Mouse (Mus musculus) kidney, embryonic 14.5 days (tissue): Measurements from ENCODE around the gene Atcay. TPM values are rescaled to one million over a fixed set of nuclear protein-coding genes. Genes with fewer than 3 reads are reported as not detected.
A peak's percentile ranks its signal among the peaks of the same experiment; 100 is the strongest.

Source experiments
- ATAC-seq: fragments of 200-750 bp; cut with Nextera tagmentation; 2 replicates; pipeline ENCODE4 v1.8.0; 2017; ENCODE audit warnings: moderate number of reproducible peaks, mild to moderate bottlenecking, moderate TSS enrichment, moderate library complexity; ENCODE audit not compliant: low FRiP score, low TSS enrichment
- H3K27ac ChIP-seq: fragments of 300-500 bp; sonication (generic); 2 replicates; pipeline ENCODE4 v1.5.1; 2014; ENCODE audit warnings: low read depth, mild to moderate bottlenecking, low read length, moderate library complexity, mixed read lengths
- H3K27me3 ChIP-seq: fragments of 300-500 bp; sonication (generic); 2 replicates; pipeline ENCODE4 v1.6.1; 2014; ENCODE audit warnings: mild to moderate bottlenecking, low read length; ENCODE audit not compliant: control insufficient read depth, insufficient read depth
- H3K36me3 ChIP-seq: fragments of 300-500 bp; sonication (generic); 2 replicates; pipeline ENCODE4 v1.6.1; 2014; ENCODE audit warnings: low read length, mixed read lengths; ENCODE audit not compliant: control insufficient read depth, insufficient read depth
- H3K4me1 ChIP-seq: fragments of 300-500 bp; sonication (generic); 2 replicates; pipeline ENCODE4 v1.6.1; 2014; ENCODE audit warnings: low read length, mixed read lengths; ENCODE audit not compliant: control insufficient read depth, insufficient read depth
- H3K4me2 ChIP-seq: fragments of 300-500 bp; sonication (generic); replicated peaks from 2 replicates; pipeline ENCODE4 v1.6.1; 2014; ENCODE audit warnings: low read depth, mild to moderate bottlenecking, low read length
- H3K4me3 ChIP-seq: fragments of 300-500 bp; sonication (generic); 2 replicates; pipeline ENCODE4 v1.5.1; 2014; ENCODE audit warnings: mild to moderate bottlenecking, low read length
- H3K9ac ChIP-seq: fragments of 300-500 bp; sonication (generic); 2 replicates; pipeline ENCODE4 v1.6.1; 2014; ENCODE audit warnings: low read depth, mild to moderate bottlenecking, low read length, moderate library complexity
- H3K9me3 ChIP-seq: fragments of 300-500 bp; sonication (generic); 2 replicates; pipeline ENCODE4 v1.6.1; 2016; ENCODE audit warnings: low read length; ENCODE audit not compliant: control insufficient read depth
- WGBS: fragments of 180-500 bp; shearing (Covaris S2); extraction: QIAGEN DNeasy Blood & Tissue Kit; methylation state at CpG from one replicate; pipeline ENCODE4 v1.1.7; 2014; 5-methylcytosine and 5-hydroxymethylcytosine counted together
- polyA plus RNA-seq: library from polyadenylated mRNA; unstranded; fragments of >200 nt; fragmentation: Nextera tagmentation; extraction: Ambion mirVana; gene quantifications from 2 replicates; pipeline ENCODE4 v1.2.1, GENCODE M21; 2014

Atcay gene
- polyA plus RNA-seq, 1 experiment from 2014 or later: 0.23 TPM

DNA sequence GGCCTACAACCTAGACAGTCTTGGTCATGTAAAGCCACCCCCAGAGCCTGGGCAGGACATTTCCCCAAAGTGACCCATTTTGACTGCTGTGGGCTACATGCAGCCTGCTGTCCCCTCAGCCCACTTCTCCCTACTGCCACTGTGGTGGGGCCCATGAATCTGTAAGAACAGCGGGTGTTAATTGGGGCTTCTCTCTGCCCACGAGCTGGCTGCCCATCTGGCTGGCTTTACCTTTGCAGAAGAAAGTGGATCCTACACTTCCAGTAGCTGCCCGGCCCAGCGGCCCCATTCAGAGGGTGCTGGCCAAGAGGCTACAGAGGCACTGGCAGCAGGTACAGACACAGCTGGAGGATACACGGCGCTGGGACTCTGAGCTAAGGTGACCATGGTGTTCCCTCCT lies 14.5 kb upstream of the Atcay start:
- ATAC-seq: no peak
- 89% methylated on average over 6 of the region's 6 CpGs for WGBS
- H3K9ac ChIP-seq: no peak overlapping the region
- H3K36me3 ChIP-seq: no peaks in the 10 kb centered on the region
- no peak overlapping the region for H3K27ac ChIP-seq
- no peak overlapping the region for H3K4me3 ChIP-seq
- no peak overlapping the region for H3K4me2 ChIP-seq
- H3K4me1 ChIP-seq: peaks cover under 1% of the 10 kb centered on the region; the same call in 1 of the 2 replicates
- H3K9me3 ChIP-seq: no peaks in the 10 kb centered on the region
- H3K27me3 ChIP-seq: peaks cover 9% of the 10 kb centered on the region; the same call in 1 of the 2 replicates

DNA sequence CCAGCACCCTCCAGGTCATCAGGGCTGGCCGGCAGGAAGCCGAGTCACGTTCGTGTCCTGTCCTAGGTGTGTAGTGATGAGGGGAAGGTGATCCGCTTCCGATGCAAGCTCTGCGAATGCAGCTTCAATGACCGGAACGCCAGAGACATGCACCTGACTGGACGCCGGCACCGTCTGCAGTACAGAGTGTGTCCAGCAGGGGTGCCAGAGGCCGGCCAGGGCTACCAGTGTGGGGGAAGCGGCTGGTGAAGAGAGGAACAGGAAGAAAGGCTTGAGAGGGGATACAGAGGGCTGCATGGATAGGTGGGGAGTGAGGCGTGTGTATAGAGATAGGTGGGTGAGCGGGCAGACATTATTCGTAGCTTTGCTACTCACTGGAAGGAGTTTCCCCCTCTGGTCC lies 14.0 kb upstream of the Atcay start:
- Histone ChIP-seq H3K4me2 (no peak overlapping the region), H3K4me3 (no peak overlapping the region), H3K27me3 (peaks cover 14% of the 10 kb centered on the region; the same call in 1 of the 2 replicates), H3K27ac (no peak overlapping the region), H3K9ac (no peak overlapping the region), H3K9me3 (no peaks in the 10 kb centered on the region), H3K4me1 (peaks cover 5% of the 10 kb centered on the region; the same call in 1 of the 2 replicates), H3K36me3 (no peaks in the 10 kb centered on the region)
- peak; percentile 56; the same call in 1 of the 2 replicates for ATAC-seq
- 6% methylated on average over 17 of the region's 17 CpGs for WGBS

DNA sequence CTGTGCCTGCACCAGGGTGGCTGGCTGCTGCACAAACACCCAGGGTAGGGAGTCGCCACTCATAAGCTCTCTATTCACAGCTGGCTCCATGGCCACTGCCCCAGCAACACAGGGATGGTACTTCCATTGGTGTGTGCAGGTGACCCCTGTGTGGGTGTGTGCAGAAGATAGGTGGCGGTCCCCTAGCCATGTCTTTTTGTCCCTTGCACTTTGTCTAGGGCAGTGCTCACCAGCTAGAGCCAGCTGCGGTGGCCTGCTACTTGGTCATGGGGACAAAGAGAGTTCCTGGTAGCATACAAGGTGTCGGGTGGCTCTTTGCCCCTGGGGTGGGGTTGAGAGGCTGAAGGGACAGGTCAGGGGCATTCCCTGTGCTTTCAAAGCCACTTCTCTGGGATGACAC lies 13.5 kb upstream of the Atcay start:
- Histone ChIP-seq H3K4me2 (no peak overlapping the region), H3K4me1 (peaks cover 5% of the 10 kb centered on the region; the same call in 1 of the 2 replicates), H3K9me3 (no peaks in the 10 kb centered on the region), H3K9ac (no peak overlapping the region), H3K27ac (no peak overlapping the region), H3K4me3 (no peak overlapping the region), H3K27me3 (peaks cover 17% of the 10 kb centered on the region), H3K36me3 (no peaks in the 10 kb centered on the region)
- ATAC-seq: no peak
- 79% methylated on average over 4 of the region's 4 CpGs for WGBS

DNA sequence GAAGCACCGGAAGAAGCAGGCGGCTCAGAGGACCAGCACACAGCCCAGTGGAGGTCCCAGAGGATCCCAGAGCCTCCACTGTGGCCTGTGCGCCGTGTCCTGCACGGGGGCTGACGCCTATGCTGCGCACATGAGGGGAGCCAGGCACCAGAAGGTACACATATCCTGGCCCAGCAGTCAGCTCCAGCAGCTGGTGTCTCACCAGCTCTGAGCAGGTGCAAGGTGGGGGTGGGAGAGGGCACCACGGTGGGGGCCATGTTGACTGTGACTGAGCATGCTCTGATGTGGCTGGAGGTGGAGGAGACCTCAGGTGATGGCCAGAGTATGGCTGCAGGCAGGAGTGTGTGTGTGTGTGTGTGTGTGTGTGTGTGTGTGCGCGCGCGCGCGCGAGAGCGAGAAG lies 11.4 kb upstream of the Atcay start:
- WGBS: 93% methylated on average over 16 of the region's 16 CpGs
- Histone ChIP-seq H3K27me3 (peaks cover 19% of the 10 kb centered on the region), H3K36me3 (no peaks in the 10 kb centered on the region), H3K4me1 (peaks cover 5% of the 10 kb centered on the region; the same call in 1 of the 2 replicates), H3K9ac (no peak overlapping the region), H3K4me3 (no peak overlapping the region), H3K27ac (no peak overlapping the region), H3K4me2 (no peak overlapping the region), H3K9me3 (no peaks in the 10 kb centered on the region)
- ATAC-seq: no peak

DNA sequence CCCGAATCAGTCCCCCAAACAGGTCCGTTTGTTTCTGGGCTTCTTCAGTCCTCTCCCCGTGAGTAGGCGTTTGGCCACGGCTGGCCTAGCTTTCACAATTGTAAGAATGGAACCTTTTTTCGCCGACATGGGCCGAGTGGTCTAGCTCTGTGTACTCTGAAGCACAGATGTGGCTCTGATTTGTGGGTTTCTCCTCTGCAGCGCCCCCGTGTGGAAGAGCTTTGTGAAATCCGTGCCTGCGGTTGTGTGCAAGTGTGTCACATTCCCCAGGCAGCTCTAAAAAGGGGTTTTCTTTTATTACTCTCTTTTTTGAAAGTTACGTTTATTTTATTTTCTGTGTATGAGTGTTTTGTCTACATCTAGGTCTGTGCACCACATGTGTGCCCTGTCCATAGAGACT lies 10.2 kb upstream of the Atcay start:
- H3K27ac ChIP-seq: no peak overlapping the region
- 31% methylated on average over 13 of the region's 13 CpGs for WGBS
- H3K9ac ChIP-seq: no peak overlapping the region
- peaks cover 5% of the 10 kb centered on the region; the same call in 1 of the 2 replicates for H3K4me1 ChIP-seq
- H3K9me3 ChIP-seq: no peaks in the 10 kb centered on the region
- no peak overlapping the region for H3K4me2 ChIP-seq
- H3K27me3 ChIP-seq: peaks cover 19% of the 10 kb centered on the region
- no peaks in the 10 kb centered on the region for H3K36me3 ChIP-seq
- no peak overlapping the region for H3K4me3 ChIP-seq
- ATAC-seq: no peak

DNA sequence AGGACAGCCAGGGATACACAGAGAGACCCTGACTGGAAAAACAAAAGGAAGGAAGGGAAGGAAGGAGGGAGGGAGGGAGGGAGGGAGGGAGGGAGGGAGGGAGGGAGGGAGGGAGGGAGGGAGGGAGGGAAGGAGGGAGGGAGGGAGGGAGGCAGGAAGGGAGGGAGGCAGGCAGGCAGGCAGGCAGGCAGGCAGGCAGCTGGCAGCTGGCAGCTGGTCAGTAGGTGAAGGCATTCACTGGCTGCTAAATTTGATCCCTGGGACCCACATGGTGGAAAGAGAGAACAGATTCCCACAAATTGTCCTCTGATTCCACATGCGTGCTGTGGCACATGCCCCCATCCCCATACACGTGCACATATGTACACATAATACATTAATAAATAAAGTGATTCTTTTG lies 8.0 kb upstream of the Atcay start:
- no peak overlapping the region for H3K4me2 ChIP-seq
- peaks cover 19% of the 10 kb centered on the region for H3K27me3 ChIP-seq
- H3K36me3 ChIP-seq: no peaks in the 10 kb centered on the region
- ATAC-seq: no peak
- no peak overlapping the region for H3K27ac ChIP-seq
- H3K9me3 ChIP-seq: no peaks in the 10 kb centered on the region
- no peak overlapping the region for H3K9ac ChIP-seq
- peaks cover 6% of the 10 kb centered on the region; the same call in 1 of the 2 replicates for H3K4me1 ChIP-seq
- no peak overlapping the region for H3K4me3 ChIP-seq
- 80% methylated on average over 2 of the region's 2 CpGs for WGBS

DNA sequence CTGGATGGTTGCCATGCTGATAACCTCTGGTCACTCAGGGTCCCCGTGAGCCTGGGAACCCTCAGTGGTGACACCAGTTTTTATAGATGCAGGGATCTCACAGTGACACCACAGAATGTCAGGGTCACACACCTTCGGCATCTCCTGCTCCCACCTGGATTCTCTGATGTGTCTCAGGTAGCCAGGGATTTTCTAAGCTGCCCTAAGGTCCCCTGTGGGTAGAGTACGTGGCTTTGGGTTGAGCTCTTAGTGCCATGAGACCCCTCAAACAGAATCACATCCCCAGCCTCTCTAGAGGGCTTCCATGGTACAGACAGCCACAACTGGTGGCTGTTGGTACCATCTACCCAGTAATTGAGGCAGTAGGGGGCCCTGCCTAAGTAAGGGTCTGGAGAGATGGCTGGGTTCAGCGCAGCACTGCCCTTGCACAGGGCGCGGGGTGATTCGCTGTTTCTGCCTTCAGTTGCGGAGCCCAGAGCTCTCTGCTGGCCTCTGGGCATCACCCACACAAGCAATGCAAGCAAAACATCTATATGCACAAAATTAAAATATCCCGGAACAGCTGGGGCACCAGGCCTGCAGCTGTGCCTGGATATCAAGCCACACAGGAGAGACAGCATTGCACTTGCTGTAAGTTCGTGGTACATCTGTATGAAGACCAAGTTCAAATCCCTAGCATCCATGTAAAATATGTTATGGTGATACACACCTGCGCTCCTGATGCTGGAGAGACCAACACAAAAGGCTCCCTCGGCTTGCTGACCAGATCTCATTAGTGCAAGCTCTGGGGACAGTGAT lies 6.0 kb upstream of the Atcay start:
- ATAC-seq: no peak
- no peaks in the 10 kb centered on the region for H3K9me3 ChIP-seq
- H3K36me3 ChIP-seq: no peaks in the 10 kb centered on the region
- no peak overlapping the region for H3K4me2 ChIP-seq
- peaks cover 9% of the 10 kb centered on the region for H3K4me1 ChIP-seq
- H3K4me3 ChIP-seq: no peak overlapping the region
- no peak overlapping the region for H3K9ac ChIP-seq
- peaks cover 20% of the 10 kb centered on the region for H3K27me3 ChIP-seq
- no peak overlapping the region for H3K27ac ChIP-seq
- 84% methylated on average over 12 of the region's 12 CpGs for WGBS

DNA sequence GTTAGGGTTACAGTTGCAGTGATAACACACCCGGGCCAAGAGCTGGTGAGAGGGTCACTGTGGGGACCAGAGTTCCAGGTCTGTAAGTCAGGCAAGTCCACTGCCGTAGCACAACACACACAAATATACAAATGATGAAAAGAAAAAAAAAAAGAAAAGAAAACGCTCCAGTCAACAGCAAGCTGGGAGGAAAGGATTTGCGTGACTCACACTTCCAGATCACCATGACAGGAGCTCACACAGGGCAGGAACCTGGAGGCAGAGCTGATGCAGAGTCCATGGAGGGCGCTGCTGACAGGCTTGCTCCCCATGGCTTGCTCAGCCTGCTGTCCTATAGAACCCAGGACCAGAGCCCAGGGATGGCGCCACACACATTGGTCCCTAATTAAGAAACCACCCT lies 3.6 kb upstream of the Atcay start:
- Histone ChIP-seq H3K27ac (no peak overlapping the region), H3K4me3 (no peak overlapping the region), H3K4me1 (peaks cover 8% of the 10 kb centered on the region), H3K36me3 (no peaks in the 10 kb centered on the region), H3K9ac (no peak overlapping the region), H3K9me3 (no peaks in the 10 kb centered on the region), H3K4me2 (no peak overlapping the region), H3K27me3 (peaks cover 26% of the 10 kb centered on the region)
- ATAC-seq: no peak
- WGBS: 75% methylated on average over 6 of the region's 6 CpGs

DNA sequence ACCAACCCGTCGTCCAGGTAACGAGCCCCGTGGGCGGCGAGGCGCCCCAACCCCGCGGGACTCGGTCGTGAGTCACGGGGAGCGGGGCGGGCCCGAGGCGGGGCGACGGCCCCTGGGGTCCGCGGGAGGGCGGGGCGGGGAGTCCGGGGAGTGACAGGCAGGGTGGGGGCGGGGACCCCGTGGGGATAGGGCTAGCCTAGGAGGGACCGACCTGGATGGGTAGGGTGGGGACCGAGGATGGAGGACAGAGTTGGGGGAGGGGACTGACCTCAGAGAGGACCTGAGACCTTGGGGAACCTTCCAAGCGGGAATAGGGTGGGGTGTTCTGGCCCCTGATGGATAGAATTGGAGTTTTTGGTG lies 2.6 kb upstream of the Atcay start:
- peak; percentile 77 for ATAC-seq
- H3K36me3 ChIP-seq: no peaks in the 10 kb centered on the region
- H3K4me1 ChIP-seq: peaks cover 8% of the 10 kb centered on the region
- H3K4me3 ChIP-seq: peak overlapping the region; percentile 69
- peak overlapping the region; percentile 48 for H3K4me2 ChIP-seq
- under 1% methylated on average over 19 of the region's 28 CpGs for WGBS
- peaks cover 30% of the 10 kb centered on the region for H3K27me3 ChIP-seq
- H3K9ac ChIP-seq: peak overlapping the region; percentile 71
- no peak overlapping the region for H3K27ac ChIP-seq
- no peaks in the 10 kb centered on the region for H3K9me3 ChIP-seq
